Mouse (Mus musculus) thymus, adult 2 months (tissue): Measurements from ENCODE around the gene Pias1. TPM values are rescaled to one million over a fixed set of nuclear protein-coding genes. Genes with fewer than 3 reads are reported as not detected.

Experiments
- DNase-seq: peaks from one replicate; pipeline ENCODE4 v3.0.0; 2021
- H3K27ac ChIP-seq: fragments of 200-500 bp; 2 replicates; pipeline ENCODE4 v1.5.1; 2012; ENCODE audit warnings: low read length, control low read depth; ENCODE audit not compliant: control insufficient read depth, insufficient read depth
- H3K27me3 ChIP-seq: fragments of 200-500 bp; 2 replicates; pipeline ENCODE4 v1.6.1; 2012; ENCODE audit warnings: mild to moderate bottlenecking, low read length, moderate library complexity, mixed read lengths; ENCODE audit not compliant: control insufficient read depth, insufficient read depth
- H3K36me3 ChIP-seq: fragments of 200-500 bp; 2 replicates; pipeline ENCODE4 v1.6.1; 2012; ENCODE audit warnings: mild to moderate bottlenecking, low read length, moderate library complexity; ENCODE audit not compliant: control insufficient read depth, insufficient read depth
- H3K4me1 ChIP-seq: fragments of 200-500 bp; replicated peaks from 2 replicates; pipeline ENCODE4 v1.6.1; 2012; ENCODE audit warnings: low read length; ENCODE audit not compliant: control insufficient read depth, insufficient read depth
- H3K4me3 ChIP-seq: fragments of 200-500 bp; 2 replicates; pipeline ENCODE4 v1.5.1; 2012; ENCODE audit warnings: mild to moderate bottlenecking, low read length, control low read depth, moderate library complexity; ENCODE audit not compliant: control insufficient read depth, insufficient read depth
- CTCF ChIP-seq: fragments of 200-500 bp; IDR thresholded peaks from 2 replicates; pipeline ENCODE4 v1.5.1; 2012; ENCODE audit warnings: mild to moderate bottlenecking, control low read depth, low read length, moderate library complexity, borderline replicate concordance; ENCODE audit not compliant: control insufficient read depth, poor library complexity, insufficient read depth; ENCODE audit errors: extremely low read depth
- POLR2A ChIP-seq: fragments of 200-500 bp; IDR thresholded peaks from 2 replicates; pipeline ENCODE4 v1.6.1; 2012; ENCODE audit warnings: mild to moderate bottlenecking, low read length, control low read depth, moderate library complexity; ENCODE audit not compliant: control insufficient read depth, poor library complexity, insufficient read depth; ENCODE audit errors: extremely low read depth
- WGBS: fragments of 180-500 bp; shearing (Covaris S2); methylation state at CpG from one replicate; pipeline ENCODE4 v1.1.7; 2018; 5-methylcytosine and 5-hydroxymethylcytosine counted together
- polyA plus RNA-seq: library from polyadenylated mRNA; depleted of rRNA; stranded (reverse); fragments of >200 nt; gene quantifications from 2 replicates; pipeline ENCODE4 v1.2.3, GENCODE M21; 2012

Pias1 gene
- polyA plus RNA-seq, 1 experiment, result 60.9 TPM

GRCm38 (mm10) chr9:62858266-62859019 lies 129.3 kb downstream of the Pias1 start:
- no peak for DNase-seq
- Histone ChIP-seq H3K27ac (no peak overlapping the region), H3K4me1 (peaks cover 7% of the 10 kb centered on the region; the same call in 1 of the 2 replicates), H3K27me3 (no peaks in the 10 kb centered on the region), H3K36me3 (no peaks in the 10 kb centered on the region), H3K4me3 (no peak overlapping the region)
- 81% methylated on average over 8 of the region's 8 CpGs for WGBS
- no peak for TF ChIP-seq CTCF
- TF ChIP-seq POLR2A, result no peak

GRCm38 (mm10) chr9:62857719-62858261 lies 129.9 kb downstream of the Pias1 start, which contains the start of gene Calml4:
Calml4 (plus strand) TSS chr9:62858080.
- 56% methylated on average over 20 of the region's 20 CpGs for WGBS
- H3K27ac ChIP-seq, result no peak within 1 kb of the TSS
- no peaks in the 10 kb centered on the region for H3K36me3 ChIP-seq
- H3K4me1 ChIP-seq, result peaks cover 7% of the 10 kb centered on the region; the same call in 1 of the 2 replicates
- H3K4me3 ChIP-seq, result no peak within 1 kb of the TSS
- TF ChIP-seq POLR2A (no peak), CTCF (no peak)
- no peak for DNase-seq
- no peaks in the 10 kb centered on the region for H3K27me3 ChIP-seq

- peaks cover 7% of the 10 kb centered on the region; the same call in 1 of the 2 replicates for H3K4me1 ChIP-seq
- no peak for TF ChIP-seq CTCF
- TF ChIP-seq POLR2A, result no peak
- no peak for DNase-seq
- no peak overlapping the region for H3K4me3 ChIP-seq
- H3K27me3 ChIP-seq, result no peaks in the 10 kb centered on the region
- WGBS, result 42% methylated on average over 9 of the region's 9 CpGs
- no peaks in the 10 kb centered on the region for H3K36me3 ChIP-seq
- no peak overlapping the region for H3K27ac ChIP-seq
Measured at GRCm38 (mm10) chr9:62857216-62857615, 130.5 kb downstream of the Pias1 start.

GRCm38 (mm10) chr9:62854483-62854882 lies 133.2 kb downstream of the Pias1 start:
- Histone ChIP-seq H3K27me3 (no peaks in the 10 kb centered on the region), H3K4me1 (peaks cover 27% of the 10 kb centered on the region), H3K4me3 (no peak overlapping the region), H3K36me3 (no peaks in the 10 kb centered on the region), H3K27ac (no peak overlapping the region)
- TF ChIP-seq POLR2A (no peak), CTCF (no peak)
- 68% methylated on average over 4 of the region's 4 CpGs for WGBS
- DNase-seq, result no peak

- no peaks in the 10 kb centered on the region for H3K27me3 ChIP-seq
- peaks cover 31% of the 10 kb centered on the region for H3K4me1 ChIP-seq
- peak overlapping the region; percentile 77 for H3K27ac ChIP-seq
- 0 out of 2 replicates have a peak, but pooled peaks have one; percentile 13 for TF ChIP-seq POLR2A
- TF ChIP-seq CTCF, result no peak
- no peaks in the 10 kb centered on the region for H3K36me3 ChIP-seq
- no peak overlapping the region for H3K4me3 ChIP-seq
- 5% methylated on average over 2 of the region's 2 CpGs for WGBS
- peak; percentile 73 for DNase-seq
Measured at GRCm38 (mm10) chr9:62851571-62851970, 136.2 kb downstream of the Pias1 start.

- Histone ChIP-seq H3K4me3 (no peak overlapping the region), H3K27me3 (no peaks in the 10 kb centered on the region), H3K4me1 (peaks cover 29% of the 10 kb centered on the region), H3K27ac (no peak overlapping the region), H3K36me3 (no peaks in the 10 kb centered on the region)
- DNase-seq, result no peak
- TF ChIP-seq CTCF (no peak), POLR2A (no peak)
- 96% methylated on average over 3 of the region's 3 CpGs for WGBS
Measured at GRCm38 (mm10) chr9:62848641-62849040, 139.1 kb downstream of the Pias1 start.
